Mouse (Mus musculus) kidney, adult 2 months (tissue): ENCODE measurements at regions not wholly inside any gene's neighbourhood (a gene's known extent, or its start where the extent isn't known, plus 50 kb on each side); places are given as distances from the start of the nearest gene placed in this dataset.

Experiments
- CTCF ChIP-seq: fragments of 200-500 bp; conservative IDR thresholded peaks from 2 replicates; pipeline ENCODE4 v1.5.1; 2011; ENCODE audit warnings: low read depth, mild to moderate bottlenecking, control low read depth, low read length, moderate library complexity, mixed read lengths; ENCODE audit not compliant: insufficient read depth, insufficient read length
- POLR2A ChIP-seq: fragments of 200-500 bp; IDR thresholded peaks from one replicate; pipeline ENCODE4 v1.6.1; 2011; ENCODE audit warnings: low read depth, low read length, control low read depth

GRCm38 (mm10) chr6:12977184-12977897 lies 92.2 kb upstream of the Tmem106b start:
- TF ChIP-seq POLR2A (no peak), CTCF (no peak)
